Mouse (Mus musculus) liver, embryonic 14.5 days (tissue): ENCODE measurements at regions not wholly inside any gene's neighbourhood (a gene's known extent, or its start where the extent isn't known, plus 50 kb on each side); places are given as distances from the start of the nearest gene placed in this dataset.

Experiments used
- CTCF ChIP-seq: IDR thresholded peaks from 2 replicates; pipeline ENCODE4 v1.5.1; 2016; ENCODE audit warnings: antibody characterized with exemption, low read depth, control low read depth
- EP300 ChIP-seq: IDR thresholded peaks from 2 replicates; pipeline ENCODE4 v1.6.1; 2016; ENCODE audit warnings: antibody characterized with exemption, low read depth

GRCm38 (mm10) chr3:33955064-33955463 lies 64.7 kb upstream of the Fxr1 start:
- TF ChIP-seq EP300: no peak
- TF ChIP-seq CTCF: no peak
